Mouse (Mus musculus) hindbrain, embryonic 14.5 days (tissue): Measurements from ENCODE around the gene Slc6a16. TPM values are rescaled to one million over a fixed set of nuclear protein-coding genes. Genes with fewer than 3 reads are reported as not detected.
A peak's percentile ranks its signal among the peaks of the same experiment; 100 is the strongest.

Source experiments
- ATAC-seq: fragments of 200-750 bp; cut with Nextera tagmentation; 2 replicates; pipeline ENCODE4 v1.8.0; 2017; ENCODE audit warnings: moderate number of reproducible peaks, mild to moderate bottlenecking, moderate TSS enrichment, moderate library complexity; ENCODE audit not compliant: low FRiP score
- DNase-seq: peaks from one replicate; pipeline ENCODE4 v3.0.0-alpha.2; 2015; ENCODE audit warnings: low spot score
- H3K27ac ChIP-seq: fragments of 300-500 bp; sonication (generic); 2 replicates; pipeline ENCODE4 v1.5.1; 2014; ENCODE audit warnings: mild to moderate bottlenecking, moderate library complexity
- H3K27me3 ChIP-seq: fragments of 300-500 bp; sonication (generic); 2 replicates; pipeline ENCODE4 v1.6.1; 2014; ENCODE audit warnings: mild to moderate bottlenecking, low read length, mixed read lengths; ENCODE audit not compliant: control insufficient read depth, insufficient read depth
- H3K36me3 ChIP-seq: fragments of 300-500 bp; sonication (generic); replicated peaks from 2 replicates; pipeline ENCODE4 v1.6.1; 2014; ENCODE audit not compliant: control insufficient read depth, insufficient read depth
- H3K4me1 ChIP-seq: fragments of 300-500 bp; sonication (generic); replicated peaks from 2 replicates; pipeline ENCODE4 v1.6.1; 2014; ENCODE audit warnings: antibody characterized with exemption, low read length, mixed read lengths; ENCODE audit not compliant: control insufficient read depth, insufficient read depth
- H3K4me2 ChIP-seq: fragments of 300-500 bp; sonication (generic); replicated peaks from 2 replicates; pipeline ENCODE4 v1.6.1; 2014; ENCODE audit warnings: mild to moderate bottlenecking, moderate library complexity
- H3K4me3 ChIP-seq: fragments of 300-500 bp; sonication (generic); replicated peaks from 2 replicates; pipeline ENCODE4 v1.5.1; 2014; ENCODE audit warnings: mild to moderate bottlenecking, low read length
- H3K9ac ChIP-seq: fragments of 300-500 bp; sonication (generic); 2 replicates; pipeline ENCODE4 v1.6.1; 2014
- H3K9me3 ChIP-seq: fragments of 300-500 bp; sonication (generic); 2 replicates; pipeline ENCODE4 v1.6.1; 2016; ENCODE audit warnings: low read length; ENCODE audit not compliant: control insufficient read depth
- WGBS: fragments of 180-500 bp; shearing (Covaris S2); extraction: QIAGEN DNeasy Blood & Tissue Kit; methylation state at CpG from one replicate; pipeline ENCODE4 v1.1.7; 2014; 5-methylcytosine and 5-hydroxymethylcytosine counted together
- polyA plus RNA-seq: library from polyadenylated mRNA; unstranded; fragments of >200 nt; fragmentation: Nextera tagmentation; extraction: Ambion mirVana; gene quantifications from 2 replicates; pipeline ENCODE4 v1.2.1, GENCODE M21; 2014

Gene Slc6a16
- polyA plus RNA-seq, 1 experiment from 2014 or later: 0.67 TPM

DNA sequence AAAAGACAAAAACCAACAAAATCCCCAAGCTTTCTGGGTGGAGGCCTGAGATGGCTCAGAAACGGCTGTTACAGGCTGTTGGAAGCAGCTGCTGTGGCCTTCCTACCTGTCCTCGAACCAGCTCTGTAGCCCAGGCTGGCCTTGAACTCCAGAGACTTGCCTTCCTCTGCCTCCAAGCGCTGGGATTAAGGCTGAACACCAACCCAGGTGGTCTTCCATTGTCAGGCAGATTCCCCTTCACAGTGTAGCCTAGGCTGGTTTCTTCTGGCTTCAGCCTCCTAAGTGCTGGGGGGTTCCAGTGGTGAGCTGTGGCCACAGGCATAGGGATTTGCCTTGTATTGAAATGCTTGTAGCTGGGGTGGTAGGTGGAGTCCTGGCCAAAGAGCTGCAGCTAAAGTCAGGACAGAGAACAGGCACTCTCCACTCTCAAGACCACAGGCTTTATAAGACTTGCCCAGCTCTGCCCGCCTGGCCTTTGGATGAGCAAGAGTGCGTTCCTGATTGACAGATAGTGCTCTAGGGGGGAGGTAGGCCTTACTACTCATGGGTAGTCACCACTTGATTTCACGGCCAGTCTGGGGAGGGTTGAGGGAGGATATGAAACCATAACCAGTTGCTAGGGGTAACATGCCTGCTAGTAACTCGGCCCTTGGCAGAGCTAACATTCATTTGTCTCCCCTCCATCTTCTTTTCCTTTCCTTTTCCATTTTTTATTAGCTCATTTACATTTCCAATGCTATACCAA, 11.3 kb upstream of the Slc6a16 start:
- Histone ChIP-seq H3K27me3 (no peaks in the 10 kb centered on the region), H3K9me3 (no peaks in the 10 kb centered on the region), H3K4me2 (no peak overlapping the region), H3K36me3 (peaks cover 22% of the 10 kb centered on the region), H3K4me1 (peaks cover 5% of the 10 kb centered on the region), H3K9ac (no peak overlapping the region), H3K27ac (no peak overlapping the region), H3K4me3 (no peak overlapping the region)
- ATAC-seq (no peak), DNase-seq (no peak)
- WGBS: 88% methylated on average over 7 of the region's 7 CpGs

GRCm38 (mm10) chr7:45231192-45231591, 9.7 kb upstream of the Slc6a16 start:
- Histone ChIP-seq H3K27me3 (no peaks in the 10 kb centered on the region), H3K4me3 (no peak overlapping the region), H3K27ac (no peak overlapping the region), H3K9ac (no peak overlapping the region), H3K9me3 (no peaks in the 10 kb centered on the region), H3K4me1 (peaks cover 11% of the 10 kb centered on the region), H3K36me3 (peaks cover 22% of the 10 kb centered on the region), H3K4me2 (no peak overlapping the region)
- DNase-seq: no peak
- no peak for ATAC-seq
- 87% methylated on average over 12 of the region's 12 CpGs for WGBS

- DNase-seq (no peak), ATAC-seq (no peak)
- H3K9ac ChIP-seq: no peak overlapping the region
- H3K36me3 ChIP-seq: peaks cover 22% of the 10 kb centered on the region
- no peaks in the 10 kb centered on the region for H3K9me3 ChIP-seq
- H3K27ac ChIP-seq: no peak overlapping the region
- H3K4me3 ChIP-seq: no peak overlapping the region
- WGBS: 87% methylated on average over 11 of the region's 11 CpGs
- H3K4me1 ChIP-seq: peaks cover 11% of the 10 kb centered on the region
- H3K27me3 ChIP-seq: no peaks in the 10 kb centered on the region
- H3K4me2 ChIP-seq: no peak overlapping the region
Observed at GRCm38 (mm10) chr7:45231941-45232340, 8.9 kb upstream of the Slc6a16 start.

DNA sequence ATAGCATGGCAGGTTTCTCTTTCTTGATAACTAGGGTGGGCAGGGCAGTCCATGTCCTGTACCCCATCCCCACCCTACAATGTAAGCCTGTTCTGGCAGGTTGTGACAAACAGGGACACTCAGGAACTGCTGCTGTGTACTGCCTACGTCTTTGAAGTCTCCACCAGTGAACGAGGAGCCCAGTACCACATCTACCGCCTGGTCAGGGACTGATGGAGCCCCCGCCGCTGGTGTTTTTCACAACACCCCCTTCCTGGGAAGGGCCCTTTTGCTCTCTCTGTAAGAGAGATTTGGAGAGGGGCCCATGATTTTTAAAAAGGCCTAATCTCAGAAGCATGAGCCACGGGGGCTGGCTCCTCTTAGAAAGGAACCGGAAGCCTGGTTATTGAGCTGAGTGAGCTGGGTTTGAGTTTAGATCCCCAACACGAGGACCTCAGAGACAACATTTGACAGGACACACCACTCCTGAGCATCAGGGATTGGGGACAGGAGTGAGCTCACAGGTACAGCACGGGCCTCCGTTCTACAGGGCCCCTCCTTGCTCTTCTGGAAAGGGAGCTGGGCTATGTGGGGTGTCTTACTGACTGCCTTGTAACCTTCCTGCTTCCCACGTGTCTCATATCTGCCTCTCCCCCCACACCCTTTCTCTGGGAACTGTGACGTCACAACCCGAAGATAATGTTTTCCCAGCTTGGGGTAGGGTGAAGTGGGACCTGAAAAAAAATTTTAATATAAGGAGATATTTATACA, 8.0 kb upstream of the Slc6a16 start:
- H3K4me2 ChIP-seq: no peak overlapping the region
- no peak overlapping the region for H3K27ac ChIP-seq
- H3K9ac ChIP-seq: no peak overlapping the region
- ATAC-seq: no peak
- no peak for DNase-seq
- peaks cover 22% of the 10 kb centered on the region for H3K36me3 ChIP-seq
- peaks cover 11% of the 10 kb centered on the region for H3K4me1 ChIP-seq
- H3K27me3 ChIP-seq: no peaks in the 10 kb centered on the region
- no peaks in the 10 kb centered on the region for H3K9me3 ChIP-seq
- WGBS: 76% methylated on average over 13 of the region's 13 CpGs
- no peak overlapping the region for H3K4me3 ChIP-seq

DNA sequence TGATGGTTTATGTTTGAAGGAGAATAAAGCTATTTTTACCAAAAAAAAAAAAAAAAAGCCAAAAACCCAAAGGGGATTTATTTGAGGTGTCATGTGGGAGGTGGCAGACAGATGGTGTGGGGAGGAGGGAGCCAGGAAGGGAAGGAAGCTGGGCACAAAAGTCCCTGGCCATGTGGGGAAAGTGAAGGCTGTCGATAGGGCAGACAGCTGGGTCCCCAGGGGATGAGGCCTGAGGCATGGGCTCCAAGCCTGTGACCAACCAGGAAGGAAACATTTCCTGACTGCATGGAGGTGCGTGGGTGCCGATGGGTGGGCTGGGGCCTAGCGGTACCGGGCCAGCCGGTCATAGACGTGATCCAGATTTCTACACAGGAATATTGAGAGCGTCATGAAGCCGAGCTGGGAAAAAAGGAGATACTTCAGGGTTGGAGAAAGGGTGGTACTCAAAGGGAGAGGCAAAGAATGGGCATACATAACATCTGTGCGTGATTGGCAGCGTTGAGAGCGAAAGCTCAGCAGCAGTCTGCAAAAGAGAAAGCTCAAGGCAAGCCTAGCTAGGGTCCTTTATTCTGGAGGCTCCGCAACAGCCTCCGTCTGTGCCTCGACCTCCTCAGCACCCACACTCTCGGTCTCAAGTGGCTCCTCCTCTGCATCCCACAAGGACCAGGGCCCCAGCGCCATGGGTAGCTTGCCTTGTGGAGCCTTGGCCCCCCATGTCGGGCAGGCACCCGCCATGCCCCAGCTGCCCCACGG, 7.1 kb upstream of the Slc6a16 start:
- ATAC-seq (no peak), DNase-seq (no peak)
- no peak overlapping the region for H3K27ac ChIP-seq
- no peaks in the 10 kb centered on the region for H3K27me3 ChIP-seq
- peaks cover 16% of the 10 kb centered on the region for H3K36me3 ChIP-seq
- H3K4me2 ChIP-seq: peak overlapping the region; percentile 28
- WGBS: 22% methylated on average over 20 of the region's 20 CpGs
- peaks cover 11% of the 10 kb centered on the region for H3K4me1 ChIP-seq
- no peak overlapping the region; the same call in 1 of the 2 replicates for H3K9ac ChIP-seq
- H3K9me3 ChIP-seq: no peaks in the 10 kb centered on the region
- no peak overlapping the region for H3K4me3 ChIP-seq

DNA sequence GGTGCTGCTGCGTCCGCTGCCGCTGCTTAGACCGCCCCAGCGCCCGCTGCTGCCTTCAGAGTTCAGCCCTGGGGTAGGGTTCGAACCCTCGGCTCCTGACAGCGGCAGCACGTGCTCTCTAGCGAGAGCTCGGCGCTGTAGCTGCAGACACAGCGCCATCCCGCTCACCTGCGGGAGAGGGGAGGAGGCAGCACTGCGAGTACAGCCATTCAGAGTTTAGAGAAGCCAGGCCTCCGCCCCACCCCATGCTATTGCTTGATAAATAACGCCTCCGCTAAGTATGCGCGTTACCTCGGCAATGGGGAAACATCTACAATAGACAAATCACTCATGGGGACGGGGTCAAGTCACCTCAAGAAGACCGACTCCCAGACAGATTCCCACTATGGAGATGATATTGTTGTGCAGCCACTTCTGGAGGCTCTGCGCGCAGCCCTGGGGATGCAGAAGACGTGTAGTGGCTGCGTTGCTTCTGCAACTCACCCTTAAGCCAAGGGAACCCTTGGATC, 6.5 kb upstream of the Slc6a16 start:
- peak overlapping the region; percentile 32 for H3K4me2 ChIP-seq
- H3K4me1 ChIP-seq: peaks cover 11% of the 10 kb centered on the region
- DNase-seq: no peak
- peaks cover 9% of the 10 kb centered on the region; the same call in 1 of the 2 replicates for H3K36me3 ChIP-seq
- H3K9me3 ChIP-seq: no peaks in the 10 kb centered on the region
- no peak for ATAC-seq
- no peak overlapping the region for H3K4me3 ChIP-seq
- WGBS: 8% methylated on average over 29 of the region's 29 CpGs
- H3K27ac ChIP-seq: no peak overlapping the region
- H3K9ac ChIP-seq: no peak overlapping the region
- H3K27me3 ChIP-seq: no peaks in the 10 kb centered on the region

- H3K4me2 ChIP-seq: peak overlapping the region; percentile 32
- H3K27ac ChIP-seq: peak overlapping the region; percentile 15; the same call in 1 of the 2 replicates
- WGBS: 9% methylated on average over 21 of the region's 21 CpGs
- DNase-seq: peak; percentile 45
- peaks cover 9% of the 10 kb centered on the region; the same call in 1 of the 2 replicates for H3K36me3 ChIP-seq
- H3K4me1 ChIP-seq: peaks cover 11% of the 10 kb centered on the region
- no peak overlapping the region for H3K4me3 ChIP-seq
- H3K9me3 ChIP-seq: no peaks in the 10 kb centered on the region
- no peaks in the 10 kb centered on the region for H3K27me3 ChIP-seq
- ATAC-seq: peak; percentile 61
- H3K9ac ChIP-seq: no peak overlapping the region
Observed at GRCm38 (mm10) chr7:45234922-45235571, 5.8 kb upstream of the Slc6a16 start.

DNA sequence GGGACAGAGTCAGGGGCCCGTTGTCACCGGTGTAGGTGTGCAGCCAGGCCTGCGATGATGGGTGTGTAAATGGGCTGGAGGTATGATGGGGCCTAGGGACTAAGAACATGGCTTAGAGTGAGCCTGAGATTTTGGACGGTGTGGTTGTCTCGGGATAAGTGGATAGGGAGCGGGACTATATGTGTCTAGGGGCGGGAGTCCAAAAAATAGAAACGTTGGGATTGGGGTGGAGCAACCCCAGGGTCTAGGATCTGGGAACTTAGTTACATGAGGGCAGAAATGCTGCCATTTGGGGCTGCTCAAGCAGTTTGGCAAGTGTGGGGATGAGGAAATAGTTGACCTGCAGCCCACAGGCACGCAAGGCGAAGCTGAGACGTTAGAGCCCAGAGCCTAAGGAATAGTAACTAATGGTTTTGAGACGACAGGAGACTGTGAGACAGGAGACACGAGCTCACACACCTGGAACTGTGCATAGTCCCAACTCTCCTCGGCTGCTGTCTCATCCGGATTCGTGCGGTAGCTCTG, 5.2 kb upstream of the Slc6a16 start:
- Histone ChIP-seq H3K4me2 (peak overlapping the region; percentile 32), H3K27me3 (peaks cover 2% of the 10 kb centered on the region; the same call in 1 of the 2 replicates), H3K9ac (no peak overlapping the region), H3K4me3 (no peak overlapping the region), H3K9me3 (no peaks in the 10 kb centered on the region), H3K36me3 (peaks cover 9% of the 10 kb centered on the region; the same call in 1 of the 2 replicates), H3K27ac (peak overlapping the region; percentile 15; the same call in 1 of the 2 replicates), H3K4me1 (peaks cover 15% of the 10 kb centered on the region)
- no peak for DNase-seq
- ATAC-seq: no peak; the same call in 1 of the 2 replicates
- 32% methylated on average over 17 of the region's 17 CpGs for WGBS
